Mouse (Mus musculus) spleen, postnatal 10 days (tissue): ENCODE data around the gene Atg4b.

Experiments
- DNase-seq, 2 experiments: peaks; one replicate each; pipeline ENCODE4 v3.0.0; 2021 to 2022; ENCODE audit warnings: low spot score in 2 of 2

Atg4b gene

GRCm38 (mm10) chr1:93751290-93751689 is at the start of gene Atg4b:
Atg4b (plus strand) TSS chr1:93751500.
- DNase-seq, result no peak

GRCm38 (mm10) chr1:93702106-93702505 is 49.2 kb upstream of the Atg4b start:
- DNase-seq, result no peak

GRCm38 (mm10) chr1:93703472-93704048 is 47.7 kb upstream of the Atg4b start:
- no peak for DNase-seq

- no peak for DNase-seq
Observed at GRCm38 (mm10) chr1:93704341-93704740, 47.0 kb upstream of the Atg4b start.

GRCm38 (mm10) chr1:93705389-93705788 is 45.9 kb upstream of the Atg4b start:
- no peak for DNase-seq

- no peak for DNase-seq
Observed at GRCm38 (mm10) chr1:93716166-93716565, 35.1 kb upstream of the Atg4b start.

GRCm38 (mm10) chr1:93721557-93721956 is 29.7 kb upstream of the Atg4b start:
- no peak for DNase-seq

- DNase-seq, result no peak
Observed at GRCm38 (mm10) chr1:93724623-93725022, 26.7 kb upstream of the Atg4b start.

GRCm38 (mm10) chr1:93725665-93726064 is 25.6 kb upstream of the Atg4b start:
- no peak for DNase-seq

GRCm38 (mm10) chr1:93726116-93726515 is 25.2 kb upstream of the Atg4b start:
- DNase-seq, result no peak

GRCm38 (mm10) chr1:93726974-93727373 is 24.3 kb upstream of the Atg4b start:
- DNase-seq, result peak; percentile 31 to 71

- DNase-seq, result no peak
Observed at GRCm38 (mm10) chr1:93731103-93731502, 20.2 kb upstream of the Atg4b start.

GRCm38 (mm10) chr1:93731880-93732281 is 19.4 kb upstream of the Atg4b start:
- no peak for DNase-seq

GRCm38 (mm10) chr1:93735859-93736258 is 15.4 kb upstream of the Atg4b start:
- DNase-seq, result no peak

- no peak for DNase-seq
Observed at GRCm38 (mm10) chr1:93737711-93738110, 13.6 kb upstream of the Atg4b start.

- no peak for DNase-seq
Observed at GRCm38 (mm10) chr1:93740671-93741070, 10.6 kb upstream of the Atg4b start.

GRCm38 (mm10) chr1:93741987-93742386 is 9.3 kb upstream of the Atg4b start:
- no peak for DNase-seq

GRCm38 (mm10) chr1:93742910-93743309 is 8.4 kb upstream of the Atg4b start:
- peak in 1 of 2 experiments; percentile 44 for DNase-seq

- no peak for DNase-seq
Observed at GRCm38 (mm10) chr1:93746179-93746578, 5.1 kb upstream of the Atg4b start.

GRCm38 (mm10) chr1:93748539-93748938 is 2.8 kb upstream of the Atg4b start:
- no peak for DNase-seq

GRCm38 (mm10) chr1:93753911-93754572 is 2.7 kb downstream of the Atg4b start:
- DNase-seq, result no peak

GRCm38 (mm10) chr1:93754573-93755290 is 3.4 kb downstream of the Atg4b start, which contains the start of gene Thap4:
Thap4 (minus strand) TSS chr1:93754864.
- peak; percentile 90 to 91 for DNase-seq

GRCm38 (mm10) chr1:93755291-93755610 is 4.0 kb downstream of the Atg4b start:
- DNase-seq, result no peak
